Mouse (Mus musculus) neural tube, embryonic 14.5 days (tissue): ENCODE data around the gene Gm37240. TPM values are rescaled to one million over a fixed set of nuclear protein-coding genes. Genes with fewer than 3 reads are reported as not detected.

Experiments
- ATAC-seq: fragments of 200-750 bp; cut with Nextera tagmentation; 2 replicates; pipeline ENCODE4 v1.8.0; 2017; ENCODE audit warnings: low read depth, mild to moderate bottlenecking, moderate TSS enrichment, moderate library complexity
- H3K27ac ChIP-seq: fragments of 300-500 bp; sonication (generic); 2 replicates; pipeline ENCODE4 v1.5.1; 2014; ENCODE audit warnings: low read depth, mild to moderate bottlenecking, control low read depth, low read length, moderate library complexity, mixed read lengths
- H3K27me3 ChIP-seq: fragments of 300-500 bp; sonication (generic); 2 replicates; pipeline ENCODE4 v1.6.1; 2014; ENCODE audit warnings: low read length; ENCODE audit not compliant: control insufficient read depth, insufficient read depth
- H3K36me3 ChIP-seq: fragments of 300-500 bp; sonication (generic); 2 replicates; pipeline ENCODE4 v1.6.1; 2014; ENCODE audit warnings: low read length, mixed read lengths; ENCODE audit not compliant: control insufficient read depth, insufficient read depth
- H3K4me1 ChIP-seq: fragments of 300-500 bp; sonication (generic); 2 replicates; pipeline ENCODE4 v1.6.1; 2014; ENCODE audit warnings: low read length; ENCODE audit not compliant: control insufficient read depth, insufficient read depth
- H3K4me2 ChIP-seq: fragments of 300-500 bp; sonication (generic); 2 replicates; pipeline ENCODE4 v1.6.1; 2014; ENCODE audit warnings: mild to moderate bottlenecking, low read depth, low read length, control low read depth
- H3K4me3 ChIP-seq: fragments of 300-500 bp; sonication (generic); 2 replicates; pipeline ENCODE4 v1.5.1; 2014; ENCODE audit warnings: low read depth, low read length, control low read depth, mixed read lengths
- H3K9ac ChIP-seq: fragments of 300-500 bp; sonication (generic); replicated peaks from 2 replicates; pipeline ENCODE4 v1.6.1; 2014; ENCODE audit warnings: low read depth, mild to moderate bottlenecking, control low read depth, low read length, mixed read lengths
- H3K9me3 ChIP-seq: fragments of 300-500 bp; sonication (generic); 2 replicates; pipeline ENCODE4 v1.6.1; 2016; ENCODE audit warnings: low read length; ENCODE audit not compliant: control insufficient read depth
- WGBS: fragments of 180-500 bp; shearing (Covaris S2); extraction: QIAGEN DNeasy Blood & Tissue Kit; methylation state at CpG from one replicate; pipeline ENCODE4 v1.1.7; 2014; 5-methylcytosine and 5-hydroxymethylcytosine counted together
- polyA plus RNA-seq: library from polyadenylated mRNA; unstranded; fragments of >200 nt; fragmentation: Nextera tagmentation; extraction: Ambion mirVana; gene quantifications from 2 replicates; pipeline ENCODE4 v1.2.1, GENCODE M21; 2014

Gene Gm37240
- polyA plus RNA-seq = 0.18 TPM in 1 of 2 replicates, not detected in the other

- H3K9me3 ChIP-seq = no peaks in the 10 kb centered on the region
- peak within 1 kb of the TSS; percentile 86 for H3K4me2 ChIP-seq
- ATAC-seq = peak; percentile 85
- 0 out of 2 replicates have a peak, but pooled peaks cover 5% of the 10 kb centered on the region for H3K4me1 ChIP-seq
- H3K9ac ChIP-seq = peak within 1 kb of the TSS; percentile 28
- peak within 1 kb of the TSS; percentile 48 for H3K4me3 ChIP-seq
- H3K36me3 ChIP-seq = no peaks in the 10 kb centered on the region
- H3K27ac ChIP-seq = no peak within 1 kb of the TSS
- WGBS = under 1% methylated on average over 48 of the region's 48 CpGs
- H3K27me3 ChIP-seq = peaks cover 18% of the 10 kb centered on the region
Measured at GRCm38 (mm10) chr3:85887239-85887827, at the start of gene Gm37240, which contains the start of gene Glt28d2. TSS of gene Gm37240 (minus strand) at chr3:85887518. TSS of gene Glt28d2 (minus strand) at chr3:85887516.

- 94% methylated on average over 5 of the region's 5 CpGs for WGBS
- no peak overlapping the region for H3K4me2 ChIP-seq
- no peaks in the 10 kb centered on the region for H3K36me3 ChIP-seq
- no peak overlapping the region for H3K27ac ChIP-seq
- no peaks in the 10 kb centered on the region for H3K27me3 ChIP-seq
- no peaks in the 10 kb centered on the region for H3K9me3 ChIP-seq
- no peak for ATAC-seq
- H3K4me3 ChIP-seq = no peak overlapping the region
- H3K9ac ChIP-seq = no peak overlapping the region
- no peaks in the 10 kb centered on the region for H3K4me1 ChIP-seq
Measured at GRCm38 (mm10) chr3:85933586-85933985, 46.3 kb upstream of the Gm37240 start.

- Histone ChIP-seq H3K36me3 (no peaks in the 10 kb centered on the region), H3K9ac (no peak overlapping the region), H3K9me3 (no peaks in the 10 kb centered on the region), H3K27ac (no peak overlapping the region), H3K4me3 (no peak overlapping the region), H3K27me3 (no peaks in the 10 kb centered on the region), H3K4me1 (no peaks in the 10 kb centered on the region), H3K4me2 (no peak overlapping the region)
- ATAC-seq = no peak
- 85% methylated on average over 6 of the region's 6 CpGs for whole genome bisulfite sequencing
Measured at GRCm38 (mm10) chr3:85931859-85932258, 44.5 kb upstream of the Gm37240 start.

GRCm38 (mm10) chr3:85930671-85931255 is 43.4 kb upstream of the Gm37240 start:
- no peak for ATAC-seq
- H3K9me3 ChIP-seq = no peaks in the 10 kb centered on the region
- no peaks in the 10 kb centered on the region for H3K36me3 ChIP-seq
- H3K4me1 ChIP-seq = no peaks in the 10 kb centered on the region
- H3K27me3 ChIP-seq = no peaks in the 10 kb centered on the region
- H3K9ac ChIP-seq = no peak overlapping the region
- H3K4me2 ChIP-seq = no peak overlapping the region
- no peak overlapping the region for H3K4me3 ChIP-seq
- 56% methylated on average over 11 of the region's 11 CpGs for WGBS
- H3K27ac ChIP-seq = no peak overlapping the region

GRCm38 (mm10) chr3:85929711-85930110 is 42.4 kb upstream of the Gm37240 start:
- H3K4me2 ChIP-seq = no peak overlapping the region
- H3K27me3 ChIP-seq = no peaks in the 10 kb centered on the region
- no peak overlapping the region for H3K27ac ChIP-seq
- 81% methylated on average over 5 of the region's 5 CpGs for WGBS
- ATAC-seq = no peak
- no peaks in the 10 kb centered on the region for H3K36me3 ChIP-seq
- no peak overlapping the region for H3K9ac ChIP-seq
- no peak overlapping the region for H3K4me3 ChIP-seq
- H3K4me1 ChIP-seq = no peaks in the 10 kb centered on the region
- H3K9me3 ChIP-seq = no peaks in the 10 kb centered on the region

- Histone ChIP-seq H3K9ac (no peak overlapping the region), H3K36me3 (no peaks in the 10 kb centered on the region), H3K27ac (no peak overlapping the region), H3K27me3 (no peaks in the 10 kb centered on the region), H3K9me3 (no peaks in the 10 kb centered on the region), H3K4me2 (no peak overlapping the region), H3K4me3 (no peak overlapping the region), H3K4me1 (no peaks in the 10 kb centered on the region)
- ATAC-seq = peak; percentile 66; the same call in 1 of the 2 replicates
- 74% methylated on average over 5 of the region's 5 CpGs for WGBS
Measured at GRCm38 (mm10) chr3:85928140-85928611, 40.9 kb upstream of the Gm37240 start.

GRCm38 (mm10) chr3:85927296-85927695 is 40.0 kb upstream of the Gm37240 start:
- Histone ChIP-seq H3K4me1 (no peaks in the 10 kb centered on the region), H3K27me3 (no peaks in the 10 kb centered on the region), H3K4me3 (no peak overlapping the region), H3K9ac (no peak overlapping the region), H3K36me3 (no peaks in the 10 kb centered on the region), H3K27ac (no peak overlapping the region), H3K9me3 (no peaks in the 10 kb centered on the region), H3K4me2 (no peak overlapping the region)
- ATAC-seq = no peak
- 72% methylated on average over 9 of the region's 9 CpGs for WGBS

GRCm38 (mm10) chr3:85923954-85924945 is 36.9 kb upstream of the Gm37240 start:
- ATAC-seq = peak; percentile 63; the same call in 1 of the 2 replicates
- H3K4me1 ChIP-seq = no peaks in the 10 kb centered on the region
- H3K4me2 ChIP-seq = no peak overlapping the region
- H3K9ac ChIP-seq = no peak overlapping the region
- no peak overlapping the region for H3K27ac ChIP-seq
- H3K4me3 ChIP-seq = no peak overlapping the region
- 47% methylated on average over 18 of the region's 18 CpGs for WGBS
- no peaks in the 10 kb centered on the region for H3K9me3 ChIP-seq
- H3K27me3 ChIP-seq = no peaks in the 10 kb centered on the region
- no peaks in the 10 kb centered on the region for H3K36me3 ChIP-seq
